Mouse (Mus musculus): Measurements from ENCODE around the gene Pigyl.
A peak's percentile ranks its signal among the peaks of the same experiment; 100 is the strongest.

The Pigyl gene

GRCm38 (mm10) chr9:22156497-22157245, at the start of gene Pigyl:
TSS of gene Pigyl (plus strand) at chr9:22156846.
- peak; percentile 94 to 97 for DNase-seq (ENCODE audit: low read depth in 2 of 2, low spot score in 2 of 2)

DNA sequence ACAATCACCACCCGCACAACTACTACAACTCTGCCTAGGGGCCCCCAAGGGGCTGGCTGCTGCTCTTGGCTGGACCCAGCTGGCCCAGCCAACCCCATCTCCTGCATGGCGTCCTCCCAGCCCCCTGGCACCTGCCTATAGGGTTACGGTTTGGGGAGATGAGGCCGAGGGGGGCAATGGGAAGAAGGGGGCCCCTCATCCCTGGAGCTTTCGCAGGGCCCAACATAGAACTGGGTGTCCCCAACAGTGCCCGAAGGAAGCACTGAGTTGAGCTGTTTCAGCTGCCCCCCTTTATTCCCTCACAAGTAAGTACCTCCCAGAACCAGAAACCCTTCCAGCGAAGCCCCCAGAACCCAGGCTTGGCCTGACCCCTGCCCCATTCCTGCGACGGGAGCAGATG, 48.5 kb upstream of the Pigyl start:
- DNase-seq (ENCODE audit: low read depth in 2 of 2, low spot score in 2 of 2): no peak

GRCm38 (mm10) chr9:22115635-22116034, 41.0 kb upstream of the Pigyl start:
- DNase-seq (ENCODE audit: low read depth in 2 of 2, low spot score in 2 of 2): no peak

DNA sequence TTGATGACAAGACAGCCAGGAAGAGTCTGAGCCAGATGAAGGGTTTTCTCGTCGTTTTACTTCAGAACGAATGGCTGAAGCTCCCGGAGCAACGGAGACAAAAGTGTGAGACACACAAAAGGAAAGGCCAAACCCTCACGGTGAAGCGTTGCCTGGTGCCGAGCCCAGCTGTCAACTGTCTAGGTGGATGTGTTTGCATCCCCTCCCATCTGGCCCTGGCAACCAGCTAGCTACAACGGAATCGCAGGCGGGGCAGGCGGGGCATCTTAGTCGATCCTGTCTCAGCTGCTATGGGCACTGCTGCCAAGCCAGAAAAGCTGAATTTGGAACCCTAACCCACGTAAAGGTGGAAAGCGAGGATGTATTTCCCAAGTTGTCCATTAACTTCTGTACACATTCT, 40.6 kb upstream of the Pigyl start:
- DNase-seq (ENCODE audit: low read depth in 2 of 2, low spot score in 2 of 2): no peak

- DNase-seq (ENCODE audit: low read depth in 2 of 2, low spot score in 2 of 2): peak; percentile 89 to 94
These were observed 39.8 kb upstream of the Pigyl start, which contains the start of gene Elof1 for GRCm38 (mm10) chr9:22116740-22117426. TSS of gene Elof1 (minus strand) at chr9:22117172.

GRCm38 (mm10) chr9:22117754-22118456, 38.7 kb upstream of the Pigyl start:
- peak; percentile 64 to 81 for DNase-seq (ENCODE audit: low read depth in 2 of 2, low spot score in 2 of 2)

DNA sequence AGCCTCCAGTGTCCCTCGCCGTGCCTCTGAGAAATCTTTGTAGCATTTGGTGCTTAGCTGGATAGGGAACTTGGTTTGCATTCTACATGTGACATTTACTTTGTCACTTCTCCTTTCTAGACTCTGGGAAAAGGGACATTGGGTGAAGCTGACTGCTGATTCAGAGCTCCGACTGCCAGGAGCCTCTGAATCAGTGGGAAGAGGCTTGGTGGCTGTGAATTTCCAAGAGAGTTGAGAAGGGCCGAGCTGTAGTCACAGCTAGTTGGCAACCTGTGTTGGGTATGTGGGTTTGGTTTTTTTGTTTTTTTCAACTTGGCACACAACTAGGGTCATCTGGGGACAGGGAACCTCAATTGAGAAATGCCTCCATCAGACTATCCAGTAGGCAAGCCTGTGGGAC, 37.1 kb upstream of the Pigyl start:
- DNase-seq (ENCODE audit: low read depth in 2 of 2, low spot score in 2 of 2): no peak

DNA sequence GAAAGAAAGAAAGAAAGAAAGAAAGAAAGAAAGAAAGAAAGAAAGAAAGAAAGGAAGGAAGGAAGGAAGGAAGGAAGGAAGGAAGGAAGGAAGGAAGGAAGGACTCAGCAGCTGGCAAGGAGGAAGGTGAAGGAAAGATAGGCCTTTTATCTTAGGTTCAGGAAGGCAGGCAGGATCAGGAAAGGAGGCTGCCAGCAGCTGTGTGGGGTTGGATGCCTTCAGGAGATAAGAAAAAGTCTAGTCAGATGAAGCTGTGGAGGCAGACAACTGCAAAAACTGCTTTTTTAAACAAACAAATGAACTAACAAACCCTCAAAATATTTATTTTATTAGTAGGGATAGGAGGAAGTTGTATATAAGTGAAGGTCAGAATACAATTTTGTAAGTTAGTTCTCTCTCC, 35.1 kb upstream of the Pigyl start:
- DNase-seq (ENCODE audit: low read depth in 2 of 2, low spot score in 2 of 2): no peak

DNA sequence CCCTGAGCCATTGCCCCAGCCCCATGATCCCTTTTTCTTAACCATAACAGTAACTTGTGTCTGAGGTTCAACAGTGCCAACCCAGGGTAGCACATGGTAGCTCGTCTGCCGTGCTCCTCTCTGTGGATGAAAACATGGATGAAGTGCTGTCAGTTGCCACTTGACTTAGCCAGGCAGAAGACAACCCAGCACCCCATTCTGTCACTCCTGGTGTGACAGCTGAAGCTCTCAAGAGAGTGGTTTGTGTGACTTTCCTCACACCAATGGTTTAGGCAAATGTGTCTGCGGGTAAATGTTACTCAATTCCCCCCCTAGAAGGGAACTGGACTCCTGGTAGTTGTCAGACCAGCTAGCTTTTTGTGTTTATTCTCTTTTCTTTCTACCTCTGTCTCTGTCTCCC, 34.6 kb upstream of the Pigyl start:
- DNase-seq (ENCODE audit: low read depth in 2 of 2, low spot score in 2 of 2): no peak

DNA sequence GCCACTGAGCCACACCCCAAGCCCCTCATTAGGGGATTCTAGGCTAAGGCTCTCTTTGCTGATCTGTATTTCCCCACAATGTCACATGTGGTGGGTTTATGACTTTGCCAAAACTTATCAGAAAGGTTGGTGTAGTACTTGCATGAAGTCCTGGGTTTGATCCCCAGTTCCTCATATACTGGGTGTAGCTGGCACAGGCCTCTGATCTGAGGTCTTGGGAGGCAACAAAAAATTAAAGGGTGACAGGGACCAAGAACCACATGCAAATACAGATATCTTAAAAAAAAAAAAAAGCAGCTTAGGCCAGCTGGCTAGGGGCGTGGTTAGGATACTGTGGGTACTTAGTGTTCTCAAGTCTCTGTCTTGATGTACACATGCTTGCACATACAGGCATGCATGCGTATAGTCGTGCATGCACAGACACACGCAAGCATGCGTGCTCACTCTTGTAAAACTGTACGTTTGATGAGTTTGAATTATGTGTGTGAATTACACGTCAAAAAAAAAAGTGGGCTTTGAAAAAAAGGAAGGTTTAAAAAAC, 33.5 kb upstream of the Pigyl start:
- no peak for DNase-seq (ENCODE audit: low read depth in 2 of 2, low spot score in 2 of 2)

DNA sequence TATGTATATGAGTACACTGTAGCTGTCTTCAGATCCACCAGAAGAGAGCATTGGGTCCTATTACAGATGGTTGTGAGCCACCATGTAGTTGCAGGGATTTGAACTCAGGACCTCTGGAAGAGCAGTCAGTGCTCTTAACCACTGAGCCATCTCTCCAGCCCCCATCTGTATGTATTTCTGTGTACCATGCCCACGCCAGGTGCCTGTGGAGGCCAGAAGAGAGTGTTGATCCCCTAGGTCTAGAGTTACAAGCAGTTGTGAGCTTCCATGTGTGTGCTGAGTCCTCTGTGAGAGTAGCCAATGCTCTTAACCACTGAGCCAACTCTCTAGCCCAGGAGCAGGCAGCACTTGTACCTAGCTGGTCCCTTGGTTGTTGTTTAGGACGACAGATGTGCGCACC, 32.5 kb upstream of the Pigyl start:
- DNase-seq (ENCODE audit: low read depth in 2 of 2, low spot score in 2 of 2): no peak

DNA sequence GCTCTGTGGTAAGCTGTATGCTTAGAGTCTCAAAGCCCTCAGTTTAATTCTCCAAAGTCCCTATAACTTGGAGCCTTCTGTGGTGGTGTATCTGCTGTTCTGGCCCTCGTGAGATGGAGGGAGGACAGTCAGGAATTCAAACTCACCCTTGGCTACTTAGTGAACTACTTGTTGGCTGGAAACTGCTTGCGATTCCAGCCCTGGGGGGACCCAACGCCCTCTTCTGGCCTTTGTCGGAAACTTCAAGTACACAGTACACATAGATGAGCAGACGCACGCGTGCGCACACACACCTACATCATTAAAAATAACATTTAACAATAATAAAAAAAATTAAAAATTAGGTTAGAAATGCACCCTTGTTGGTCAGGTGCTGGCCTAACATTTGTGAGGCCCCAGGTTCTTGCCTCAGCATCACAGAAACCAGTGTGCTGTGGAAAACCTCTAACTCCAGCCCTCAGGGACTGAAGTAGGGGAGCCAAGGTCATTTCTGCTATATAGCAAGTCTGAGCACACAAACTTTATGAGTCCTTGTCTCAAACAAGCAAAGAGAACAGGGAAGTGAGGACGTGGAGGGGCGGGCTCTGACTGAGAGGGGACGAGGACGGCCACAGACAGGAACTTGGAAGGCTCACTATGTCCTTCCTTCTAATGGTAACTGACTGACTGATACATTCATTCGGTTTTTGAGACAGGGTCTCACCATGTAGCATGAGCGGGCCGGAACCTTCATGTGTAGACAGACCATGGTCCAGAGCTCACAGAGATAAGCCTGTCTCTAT, 31.2 kb upstream of the Pigyl start:
- no peak for DNase-seq (ENCODE audit: low read depth in 2 of 2, low spot score in 2 of 2)

GRCm38 (mm10) chr9:22131226-22131981, 25.2 kb upstream of the Pigyl start:
- peak in 1 of 2 experiments; percentile 50 for DNase-seq (ENCODE audit: low read depth in 2 of 2, low spot score in 2 of 2)

- DNase-seq (ENCODE audit: low read depth in 2 of 2, low spot score in 2 of 2): no peak
These were observed 24.4 kb upstream of the Pigyl start for GRCm38 (mm10) chr9:22132220-22132619.

DNA sequence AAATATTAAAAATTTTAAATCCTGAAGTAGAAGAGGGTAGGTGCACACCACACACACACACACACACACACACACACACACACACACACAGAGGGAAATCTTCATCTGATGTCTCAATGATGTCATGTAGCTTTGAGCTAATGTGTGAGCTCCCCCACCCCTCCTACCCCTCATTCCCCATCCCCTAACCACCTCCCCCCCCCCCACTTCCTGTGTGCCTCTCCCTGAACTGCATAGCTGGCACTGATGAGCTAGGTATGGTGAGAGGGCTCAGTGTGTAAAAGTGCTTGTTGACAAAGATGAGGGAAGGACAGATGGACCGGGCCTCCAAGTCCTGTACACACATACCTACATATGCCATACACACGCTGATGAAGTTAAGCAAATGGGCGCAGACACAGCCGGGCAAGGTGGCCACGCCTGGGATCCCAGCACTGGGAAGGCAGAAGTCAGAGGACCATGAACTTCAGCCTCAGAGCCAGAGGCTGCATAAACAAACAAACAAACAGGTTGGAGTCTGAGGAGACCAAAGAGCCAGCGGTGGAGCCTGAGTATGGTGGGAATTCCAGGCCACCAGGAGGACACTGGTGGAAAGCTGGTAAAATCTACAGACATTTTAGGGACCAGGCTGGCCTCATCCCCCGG, 22.3 kb upstream of the Pigyl start:
- DNase-seq (ENCODE audit: low read depth in 2 of 2, low spot score in 2 of 2): peak in 1 of 2 experiments; percentile 33

DNA sequence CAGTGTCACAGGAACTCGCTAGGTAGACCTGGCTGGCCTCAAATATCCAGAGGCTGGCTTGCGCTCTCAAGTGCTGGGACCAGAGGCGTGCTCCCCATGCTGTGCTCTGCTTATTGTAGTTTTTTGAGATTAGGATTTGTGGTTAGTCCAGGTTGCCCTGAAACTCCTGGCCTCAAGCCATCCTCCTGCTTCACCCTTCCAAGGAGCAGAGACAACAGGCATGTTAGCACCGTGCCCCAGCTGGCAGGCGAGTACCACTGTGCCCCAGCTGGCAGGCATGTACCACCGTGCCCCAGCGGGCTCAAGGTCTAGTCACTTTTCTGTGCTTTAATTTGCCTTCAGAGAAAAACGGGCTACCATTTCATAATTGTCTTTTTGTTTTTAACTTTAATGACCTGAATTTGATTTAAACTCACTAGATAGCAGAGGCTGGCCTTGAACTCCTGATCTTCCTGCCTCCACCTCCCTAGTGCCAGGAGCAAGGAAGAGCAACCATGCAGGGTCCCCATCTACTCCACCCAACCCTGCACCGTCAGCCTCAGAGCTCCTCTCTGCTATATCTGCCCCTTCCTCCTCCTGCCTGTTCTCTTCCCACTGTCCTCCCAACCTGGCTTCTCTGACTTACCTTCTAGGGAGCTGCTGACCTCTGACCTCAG, 21.5 kb upstream of the Pigyl start:
- DNase-seq (ENCODE audit: low read depth in 2 of 2, low spot score in 2 of 2): no peak

DNA sequence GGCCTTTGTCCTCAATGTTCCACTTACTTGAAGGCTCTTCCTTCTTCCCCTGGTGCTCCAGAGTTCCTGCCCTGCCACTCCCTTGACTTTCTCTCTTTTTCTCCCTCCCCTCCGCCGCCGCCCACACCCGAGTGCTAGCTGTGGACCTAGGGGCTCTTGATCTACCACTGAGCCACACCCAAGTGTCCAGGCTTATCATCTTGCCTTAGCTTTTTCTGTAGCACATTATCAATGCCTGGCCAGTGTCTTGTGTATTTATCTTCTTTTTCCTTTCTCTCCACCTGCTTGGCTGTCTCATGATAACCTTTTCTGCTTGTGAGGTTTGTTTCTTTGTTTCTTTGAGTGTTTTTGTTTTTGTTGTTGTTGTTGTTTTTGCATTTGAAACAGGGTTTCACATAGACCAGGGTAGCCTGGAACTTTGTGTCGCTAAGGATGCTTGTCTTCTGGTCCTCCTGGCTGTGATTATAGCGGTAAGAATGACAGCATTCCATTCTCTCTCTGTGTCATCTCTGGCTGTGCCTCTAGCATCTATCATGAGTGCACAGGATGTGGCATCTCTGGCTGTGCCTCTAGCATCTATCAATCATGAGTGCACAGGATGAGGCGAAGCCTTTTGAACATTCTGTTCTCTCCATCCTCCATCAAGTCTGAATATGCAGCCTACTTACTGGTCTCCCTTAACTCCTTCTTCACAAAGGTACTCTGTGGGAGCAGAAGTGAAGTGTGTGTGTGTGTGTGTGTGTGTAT, 20.8 kb upstream of the Pigyl start, which contains the start of gene Acp5:
TSS of gene Acp5 (minus strand) at position 68 of the 747 bp plus-strand sequence.
- peak in 1 of 2 experiments; percentile 44 for DNase-seq (ENCODE audit: low read depth in 2 of 2, low spot score in 2 of 2)

GRCm38 (mm10) chr9:22136765-22137547, 19.7 kb upstream of the Pigyl start:
- DNase-seq (ENCODE audit: low read depth in 2 of 2, low spot score in 2 of 2): no peak

Data from CD8-positive naive resting alpha-beta T cell, adult 2 months (primary cell).